Mouse (Mus musculus) heart, postnatal 0 days (tissue): ENCODE data around the gene Smad3.

Experiments
- CTCF ChIP-seq: IDR thresholded peaks from 2 replicates; pipeline ENCODE4 v1.5.1; 2016; ENCODE audit warnings: antibody characterized with exemption, control low read depth, low read depth
- EP300 ChIP-seq: IDR thresholded peaks from 2 replicates; pipeline ENCODE4 v1.6.1; 2016; ENCODE audit warnings: antibody characterized with exemption, low read depth

DNA sequence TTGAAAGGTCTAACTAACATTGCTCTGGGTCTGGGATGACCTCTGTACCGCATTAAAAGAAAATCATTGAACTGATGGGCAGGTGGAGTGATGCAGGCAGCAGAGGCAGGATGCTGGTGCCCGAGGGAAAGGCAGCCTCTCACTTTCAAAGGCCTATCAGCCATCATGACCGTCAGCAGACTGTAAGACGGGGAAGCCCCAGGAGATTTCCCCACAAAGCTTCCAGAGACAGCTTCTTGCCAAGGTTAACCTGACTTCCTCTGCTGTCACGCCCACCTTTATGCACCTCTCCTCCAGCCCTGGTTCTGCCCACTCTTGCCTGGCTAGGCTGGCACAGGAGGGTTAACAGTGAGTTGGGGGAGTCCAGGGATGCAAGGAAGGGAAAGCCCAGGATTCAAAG lies 44.3 kb upstream of the Smad3 start:
- TF ChIP-seq CTCF (no peak), EP300 (no peak)
